Comparison of ENCODE assay signal across 8 mouse cellular contexts in genomic region chrX:136740087-136740790, GRCm38 (mm10). TPM values are rescaled to one million over a fixed set of nuclear protein-coding genes. Genes with fewer than 3 reads are reported as not detected.
DNase-seq lines count a peak whose midpoint lies in the region; ATAC-seq lines count a peak whose summit lies in the region.

No protein-coding gene starts in this region.

- H3K9ac ChIP-seq in kidney, embryonic 15.5 days = peak overlapping the region; percentile 55
- peak overlapping the region; percentile 65 for H3K9ac ChIP-seq in hindbrain, embryonic 11.5 days (ENCODE audit: low read depth, low read length)
- peak overlapping the region; percentile 77 for H3K9ac ChIP-seq in midbrain, embryonic 13.5 days (replicated peaks)

- H3K4me1 ChIP-seq in kidney, embryonic 15.5 days = peaks cover 7% of the 10 kb centered on the region; the same call in 1 of the 2 replicates
- no peaks in the 10 kb centered on the region for H3K4me1 ChIP-seq in hindbrain, embryonic 11.5 days (replicated peaks; ENCODE audit: control insufficient read depth, insufficient read depth, low read length)
- H3K4me1 ChIP-seq in midbrain, embryonic 13.5 days (replicated peaks) = peaks cover 8% of the 10 kb centered on the region

- H3K9me3 ChIP-seq in kidney, embryonic 15.5 days (replicated peaks) = no peaks in the 10 kb centered on the region
- no peaks in the 10 kb centered on the region for H3K9me3 ChIP-seq in hindbrain, embryonic 11.5 days (ENCODE audit: control insufficient read depth, low read length)
- no peaks in the 10 kb centered on the region for H3K9me3 ChIP-seq in midbrain, embryonic 13.5 days

- H3K4me2 ChIP-seq in kidney, embryonic 15.5 days = peak overlapping the region; percentile 61
- peak overlapping the region; percentile 9; the same call in 1 of the 2 replicates for H3K4me2 ChIP-seq in hindbrain, embryonic 11.5 days (replicated peaks; ENCODE audit: low read depth, low read length)
- H3K4me2 ChIP-seq in midbrain, embryonic 13.5 days (replicated peaks) = peak overlapping the region; percentile 58

- no peak for ATAC-seq in kidney, embryonic 15.5 days (replicated peaks; ENCODE audit: low FRiP score)
- ATAC-seq in hindbrain, embryonic 11.5 days (ENCODE audit: low FRiP score) = no peak
- ATAC-seq in midbrain, embryonic 13.5 days = no peak

- 23% methylated on average over 15 of the region's 15 CpGs for WGBS in kidney, embryonic 15.5 days
- 18% methylated on average over 15 of the region's 15 CpGs for WGBS in hindbrain, embryonic 11.5 days
- 31% methylated on average over 15 of the region's 15 CpGs for whole genome bisulfite sequencing in midbrain, embryonic 13.5 days

- no peak for DNase-seq in kidney, adult 11 months
- DNase-seq in Muller cell, postnatal 12 days (ENCODE audit: inconsistent ontology term) = peak; percentile 46
- DNase-seq in hindbrain, embryonic 11.5 days (ENCODE audit: low spot score) = peak; percentile 48
- no peak for DNase-seq in layer of hippocampus, adult 18-20 months (ENCODE audit: low spot score in 2 of 2)
- no peak for DNase-seq in natural killer cell, adult 2 months (ENCODE audit: low spot score in 2 of 2)
- DNase-seq in gastrocnemius, adult 18-20 months (ENCODE audit: low spot score) = no peak

- H3K27ac ChIP-seq in kidney, embryonic 15.5 days = peak overlapping the region; percentile 90; the same call in 1 of the 2 replicates
- H3K27ac ChIP-seq in hindbrain, embryonic 11.5 days (ENCODE audit: low read depth, low read length) = 0 out of 2 replicates have a peak overlapping the region, but pooled peaks have one; percentile 45
- peak overlapping the region; percentile 82; the same call in 1 of the 2 replicates for H3K27ac ChIP-seq in midbrain, embryonic 13.5 days

- H3K4me3 ChIP-seq in kidney, embryonic 15.5 days (replicated peaks) = peak overlapping the region; percentile 59
- peak overlapping the region; percentile 42 for H3K4me3 ChIP-seq in hindbrain, embryonic 11.5 days (ENCODE audit: low read depth, low read length)
- H3K4me3 ChIP-seq in midbrain, embryonic 13.5 days (replicated peaks) = peak overlapping the region; percentile 54

- H3K27me3 ChIP-seq in kidney, embryonic 15.5 days = no peaks in the 10 kb centered on the region
- H3K27me3 ChIP-seq in hindbrain, embryonic 11.5 days (ENCODE audit: control insufficient read depth, insufficient read depth, low read length) = no peaks in the 10 kb centered on the region
- H3K27me3 ChIP-seq in midbrain, embryonic 13.5 days = no peaks in the 10 kb centered on the region

- H3K36me3 ChIP-seq in kidney, embryonic 15.5 days = peaks cover 14% of the 10 kb centered on the region; the same call in 1 of the 2 replicates
- no peaks in the 10 kb centered on the region for H3K36me3 ChIP-seq in hindbrain, embryonic 11.5 days (ENCODE audit: control insufficient read depth, insufficient read depth, low read length)
- H3K36me3 ChIP-seq in midbrain, embryonic 13.5 days = 0 out of 2 replicates have a peak, but pooled peaks cover 3% of the 10 kb centered on the region

RNA-seq across cellular contexts. Expression of gene Morf4l2, which starts 3.3 kb away (rescaled TPM):
- polyA plus RNA-seq in kidney, embryonic 15.5 days (2015; fragmentation: Nextera tagmentation; extraction: Ambion mirVana) = 557 and 568 TPM in 2 replicates
- 635 and 657 TPM in 2 replicates for polyA plus RNA-seq in hindbrain, embryonic 11.5 days (2014; fragmentation: Nextera tagmentation; extraction: Ambion mirVana)
- 563 and 601 TPM in 2 replicates for polyA plus RNA-seq in midbrain, embryonic 13.5 days (2015; fragmentation: Nextera tagmentation; extraction: Ambion mirVana)
- 100 to 1,000 TPM; 362 to 377 TPM for total RNA-seq in layer of hippocampus, adult 18-20 months (2021)
- total RNA-seq in gastrocnemius, adult 18-20 months (2021) = 100 to 1,000 TPM; 140 to 171 TPM

RNA-seq across cellular contexts. Expression of gene Tceal1, which starts 32.5 kb away (rescaled TPM):
- 10.4 and 11.8 TPM in 2 replicates for polyA plus RNA-seq in kidney, embryonic 15.5 days (2015; fragmentation: Nextera tagmentation; extraction: Ambion mirVana)
- polyA plus RNA-seq in hindbrain, embryonic 11.5 days (2014; fragmentation: Nextera tagmentation; extraction: Ambion mirVana) = 11.9 and 12.3 TPM in 2 replicates
- 18.6 and 20.0 TPM in 2 replicates for polyA plus RNA-seq in midbrain, embryonic 13.5 days (2015; fragmentation: Nextera tagmentation; extraction: Ambion mirVana)
- total RNA-seq in layer of hippocampus, adult 18-20 months (2021) = 10 to 100 TPM; 15.8 to 15.9 TPM
- total RNA-seq in gastrocnemius, adult 18-20 months (2021) = 1 to 10 TPM; 2.5 to 3.3 TPM

RNA-seq across cellular contexts. Expression of gene Glra4, which starts 39.7 kb away (rescaled TPM):
- polyA plus RNA-seq in kidney, embryonic 15.5 days (2015; fragmentation: Nextera tagmentation; extraction: Ambion mirVana) = 0.09 TPM in 1 of 2 replicates, not detected in the other
- not detected in 2 replicates for polyA plus RNA-seq in hindbrain, embryonic 11.5 days (2014; fragmentation: Nextera tagmentation; extraction: Ambion mirVana)
- 0.10 TPM in 1 of 2 replicates, not detected in the other for polyA plus RNA-seq in midbrain, embryonic 13.5 days (2015; fragmentation: Nextera tagmentation; extraction: Ambion mirVana)
- under 1 TPM in 1 of 2 experiments, not detected in 1; 0.35 TPM for total RNA-seq in layer of hippocampus, adult 18-20 months (2021)
- total RNA-seq in gastrocnemius, adult 18-20 months (2021) = not detected

Comparison
In these comparisons a context has a peak if more than half of its experiments do, and no peak if none do; other contexts are left out.
1. H3K4me2 ChIP-seq: peak in every context shown above with its lines; median percentile 61 in kidney, embryonic 15.5 days; 58 in midbrain, embryonic 13.5 days; 9 in hindbrain, embryonic 11.5 days.
2. DNase-seq: peak in Muller cell, postnatal 12 days (single experiment) and hindbrain, embryonic 11.5 days (single experiment); none in kidney, adult 11 months (single experiment), layer of hippocampus, adult 18-20 months (0 of 2), natural killer cell, adult 2 months (0 of 2) and gastrocnemius, adult 18-20 months (single experiment).
3. Peak in every context shown above with its lines, with median percentiles within 50 percentile points of each other: H3K27ac ChIP-seq, H3K4me3 ChIP-seq and H3K9ac ChIP-seq.